Mouse (Mus musculus) lung, postnatal 0 days (tissue): Measurements from ENCODE around the gene Polr2e. TPM values are rescaled to one million over a fixed set of nuclear protein-coding genes. Genes with fewer than 3 reads are reported as not detected.

Source experiments
- ATAC-seq: fragments of 200-750 bp; cut with Nextera tagmentation; 2 replicates; pipeline ENCODE4 v1.8.0; 2017; ENCODE audit warnings: moderate library complexity
- DNase-seq: peaks from one replicate; pipeline ENCODE4 v3.0.0-alpha.2; 2016; ENCODE audit warnings: low spot score
- H3K27ac ChIP-seq: fragments of 300-500 bp; sonication (generic); 2 replicates; pipeline ENCODE4 v1.5.1; 2014; ENCODE audit warnings: antibody characterized with exemption, mild to moderate bottlenecking, low read length, mixed read lengths
- H3K27me3 ChIP-seq: fragments of 300-500 bp; sonication (generic); replicated peaks from 2 replicates; pipeline ENCODE4 v1.6.1; 2014; ENCODE audit warnings: low read length, mixed read lengths; ENCODE audit not compliant: insufficient read depth
- H3K36me3 ChIP-seq: fragments of 300-500 bp; sonication (generic); 2 replicates; pipeline ENCODE4 v1.6.1; 2014; ENCODE audit warnings: low read length, mixed read lengths; ENCODE audit not compliant: insufficient read depth
- H3K4me1 ChIP-seq: fragments of 300-500 bp; sonication (generic); 2 replicates; pipeline ENCODE4 v1.6.1; 2014; ENCODE audit warnings: antibody characterized with exemption, low read depth, low read length, mixed read lengths; ENCODE audit not compliant: insufficient read depth
- H3K4me2 ChIP-seq: fragments of 300-500 bp; sonication (generic); replicated peaks from 2 replicates; pipeline ENCODE4 v1.6.1; 2014; ENCODE audit warnings: low read depth, mild to moderate bottlenecking, low read length, moderate library complexity, mixed read lengths
- H3K4me3 ChIP-seq: fragments of 300-500 bp; sonication (generic); 2 replicates; pipeline ENCODE4 v1.5.1; 2014; ENCODE audit warnings: low read depth, low read length
- H3K9ac ChIP-seq: fragments of 300-500 bp; sonication (generic); replicated peaks from 2 replicates; pipeline ENCODE4 v1.6.1; 2014; ENCODE audit warnings: low read depth, mild to moderate bottlenecking
- H3K9me3 ChIP-seq: fragments of 300-500 bp; sonication (generic); 2 replicates; pipeline ENCODE4 v1.6.1; 2016; ENCODE audit warnings: low read length, mixed read lengths
- CTCF ChIP-seq: IDR thresholded peaks from 2 replicates; pipeline ENCODE4 v1.5.1; 2016; ENCODE audit warnings: antibody characterized with exemption, mild to moderate bottlenecking
- EP300 ChIP-seq: IDR thresholded peaks from 2 replicates; pipeline ENCODE4 v1.6.1; 2016; ENCODE audit warnings: antibody characterized with exemption, mild to moderate bottlenecking, control low read depth
- WGBS: fragments of 180-500 bp; shearing (Covaris S2); extraction: QIAGEN DNeasy Blood & Tissue Kit; methylation state at CpG from one replicate; pipeline ENCODE4 v1.1.7; 2014; 5-methylcytosine and 5-hydroxymethylcytosine counted together
- polyA plus RNA-seq: library from polyadenylated mRNA; unstranded; fragments of >200 nt; fragmentation: Nextera tagmentation; extraction: Ambion mirVana; gene quantifications from 2 replicates; pipeline ENCODE4 v1.2.1, GENCODE M21; 2015

Polr2e gene
- polyA plus RNA-seq, 1 experiment from 2014 or later: 202 TPM

GRCm38 (mm10) chr10:80051618-80052373, 12.2 kb upstream of the Polr2e start:
- Histone ChIP-seq H3K9ac (0 out of 2 replicates have a peak overlapping the region, but pooled peaks have one; percentile 19), H3K4me2 (peak overlapping the region; percentile 17; the same call in 1 of the 2 replicates), H3K9me3 (no peaks in the 10 kb centered on the region), H3K4me1 (peaks cover 29% of the 10 kb centered on the region), H3K4me3 (no peak overlapping the region), H3K36me3 (0 out of 2 replicates have a peak, but pooled peaks cover 5% of the 10 kb centered on the region), H3K27ac (peak overlapping the region; percentile 90), H3K27me3 (no peaks in the 10 kb centered on the region)
- DNase-seq (peak; percentile 94), ATAC-seq (peak; percentile 58)
- 0 out of 2 replicates have a peak, but pooled peaks have one; percentile 2 for TF ChIP-seq CTCF
- TF ChIP-seq EP300: no peak; the same call in 1 of the 2 replicates
- 13% methylated on average over 14 of the region's 14 CpGs for WGBS

- no peaks in the 10 kb centered on the region for H3K27me3 ChIP-seq
- no peak overlapping the region for H3K4me3 ChIP-seq
- no peak overlapping the region for H3K4me2 ChIP-seq
- WGBS: 31% methylated on average over 15 of the region's 15 CpGs
- DNase-seq: peak; percentile 39
- H3K9ac ChIP-seq: no peak overlapping the region
- H3K27ac ChIP-seq: peak overlapping the region; percentile 90
- ATAC-seq: no peak
- H3K9me3 ChIP-seq: no peaks in the 10 kb centered on the region
- peaks cover 29% of the 10 kb centered on the region for H3K4me1 ChIP-seq
- H3K36me3 ChIP-seq: no peaks in the 10 kb centered on the region
- TF ChIP-seq CTCF (no peak), EP300 (no peak; the same call in 1 of the 2 replicates)
Observed at GRCm38 (mm10) chr10:80050885-80051617, 11.5 kb upstream of the Polr2e start.

GRCm38 (mm10) chr10:80050244-80050643, 10.6 kb upstream of the Polr2e start:
- WGBS: 45% methylated on average over 6 of the region's 6 CpGs
- Histone ChIP-seq H3K36me3 (no peaks in the 10 kb centered on the region), H3K4me3 (no peak overlapping the region), H3K9ac (no peak overlapping the region), H3K4me2 (no peak overlapping the region), H3K27ac (peak overlapping the region; percentile 90), H3K9me3 (no peaks in the 10 kb centered on the region), H3K4me1 (peaks cover 29% of the 10 kb centered on the region), H3K27me3 (no peaks in the 10 kb centered on the region)
- DNase-seq: peak; percentile 65
- ATAC-seq: no peak
- TF ChIP-seq EP300 (0 out of 2 replicates have a peak, but pooled peaks have one; percentile 21), CTCF (no peak)

GRCm38 (mm10) chr10:80048834-80049233, 9.2 kb upstream of the Polr2e start:
- peak overlapping the region; percentile 68 for H3K27ac ChIP-seq
- H3K9me3 ChIP-seq: no peaks in the 10 kb centered on the region
- no peak overlapping the region for H3K9ac ChIP-seq
- DNase-seq (peak; percentile 25), ATAC-seq (no peak)
- H3K36me3 ChIP-seq: no peaks in the 10 kb centered on the region
- H3K27me3 ChIP-seq: no peaks in the 10 kb centered on the region
- no peak overlapping the region for H3K4me2 ChIP-seq
- no peak overlapping the region for H3K4me3 ChIP-seq
- H3K4me1 ChIP-seq: peaks cover 29% of the 10 kb centered on the region
- 55% methylated on average over 3 of the region's 3 CpGs for WGBS
- TF ChIP-seq EP300 (no peak), CTCF (no peak)

- Histone ChIP-seq H3K4me1 (peaks cover 29% of the 10 kb centered on the region), H3K27ac (peak overlapping the region; percentile 68), H3K4me3 (no peak overlapping the region), H3K36me3 (no peaks in the 10 kb centered on the region), H3K9me3 (no peaks in the 10 kb centered on the region), H3K4me2 (no peak overlapping the region), H3K9ac (no peak overlapping the region), H3K27me3 (no peaks in the 10 kb centered on the region)
- 26% methylated on average over 5 of the region's 5 CpGs for WGBS
- no peak for ATAC-seq
- no peak for DNase-seq
- TF ChIP-seq EP300 (no peak), CTCF (no peak)
Observed at GRCm38 (mm10) chr10:80048396-80048795, 8.8 kb upstream of the Polr2e start.

- H3K27ac ChIP-seq: peak within 1 kb of the TSS; percentile 40; the same call in 1 of the 2 replicates
- H3K36me3 ChIP-seq: no peaks in the 10 kb centered on the region
- ATAC-seq (no peak), DNase-seq (no peak)
- TF ChIP-seq EP300 (no peak), CTCF (no peak)
- H3K9me3 ChIP-seq: no peaks in the 10 kb centered on the region
- no peaks in the 10 kb centered on the region for H3K27me3 ChIP-seq
- 61% methylated on average over 9 of the region's 9 CpGs for WGBS
- no peak within 1 kb of the TSS for H3K4me2 ChIP-seq
- no peak within 1 kb of the TSS for H3K9ac ChIP-seq
- no peak within 1 kb of the TSS for H3K4me3 ChIP-seq
- H3K4me1 ChIP-seq: peaks cover 18% of the 10 kb centered on the region
Observed at GRCm38 (mm10) chr10:80047041-80047565, 7.5 kb upstream of the Polr2e start, which contains the start of gene Gpx4. Gpx4 (plus strand) TSS chr10:80047166.
